Mouse (Mus musculus) intestine, embryonic 14.5 days (tissue): Measurements from ENCODE around the gene Hdgfl3. TPM values are rescaled to one million over a fixed set of nuclear protein-coding genes. Genes with fewer than 3 reads are reported as not detected.

Experiments
- ATAC-seq: fragments of 200-750 bp; cut with Nextera tagmentation; replicated peaks from 2 replicates; pipeline ENCODE4 v1.8.0; 2017; ENCODE audit warnings: low read depth, moderate number of reproducible peaks, moderate TSS enrichment, moderate library complexity; ENCODE audit not compliant: low FRiP score, low TSS enrichment
- DNase-seq: peaks from one replicate; pipeline ENCODE4 v3.0.0-alpha.2; 2018; ENCODE audit warnings: low spot score
- H3K27ac ChIP-seq: fragments of 300-500 bp; sonication (generic); 2 replicates; pipeline ENCODE4 v1.5.1; 2014; ENCODE audit warnings: low read depth, mild to moderate bottlenecking, control low read depth
- H3K27me3 ChIP-seq: fragments of 300-500 bp; sonication (generic); replicated peaks from 2 replicates; pipeline ENCODE4 v1.6.1; 2014; ENCODE audit warnings: low read length, control low read depth; ENCODE audit not compliant: control insufficient read depth, insufficient read depth
- H3K36me3 ChIP-seq: fragments of 300-500 bp; sonication (generic); 2 replicates; pipeline ENCODE4 v1.6.1; 2014; ENCODE audit warnings: low read length, control low read depth; ENCODE audit not compliant: control insufficient read depth, insufficient read depth
- H3K4me1 ChIP-seq: fragments of 300-500 bp; sonication (generic); replicated peaks from 2 replicates; pipeline ENCODE4 v1.6.1; 2014; ENCODE audit warnings: low read length, control low read depth, mixed read lengths; ENCODE audit not compliant: control insufficient read depth, insufficient read depth
- H3K4me2 ChIP-seq: fragments of 300-500 bp; sonication (generic); 2 replicates; pipeline ENCODE4 v1.6.1; 2014; ENCODE audit warnings: low read length
- H3K4me3 ChIP-seq: fragments of 300-500 bp; sonication (generic); 2 replicates; pipeline ENCODE4 v1.5.1; 2014; ENCODE audit warnings: low read depth, low read length, control low read depth, mixed read lengths
- H3K9ac ChIP-seq: fragments of 300-500 bp; sonication (generic); 2 replicates; pipeline ENCODE4 v1.6.1; 2014; ENCODE audit warnings: mild to moderate bottlenecking, low read length
- H3K9me3 ChIP-seq: fragments of 300-500 bp; sonication (generic); 2 replicates; pipeline ENCODE4 v1.6.1; 2016; ENCODE audit warnings: low read length, control low read depth; ENCODE audit not compliant: control insufficient read depth
- WGBS: fragments of 180-500 bp; shearing (Covaris S2); extraction: QIAGEN DNeasy Blood & Tissue Kit; methylation state at CpG from one replicate; pipeline ENCODE4 v1.1.7; 2014; 5-methylcytosine and 5-hydroxymethylcytosine counted together
- polyA plus RNA-seq: library from polyadenylated mRNA; unstranded; fragments of >200 nt; fragmentation: Nextera tagmentation; extraction: Ambion mirVana; gene quantifications from 2 replicates; pipeline ENCODE4 v1.2.1, GENCODE M21; 2014

The Hdgfl3 gene
- polyA plus RNA-seq, result 17.5 and 19.1 TPM in 2 replicates

DNA sequence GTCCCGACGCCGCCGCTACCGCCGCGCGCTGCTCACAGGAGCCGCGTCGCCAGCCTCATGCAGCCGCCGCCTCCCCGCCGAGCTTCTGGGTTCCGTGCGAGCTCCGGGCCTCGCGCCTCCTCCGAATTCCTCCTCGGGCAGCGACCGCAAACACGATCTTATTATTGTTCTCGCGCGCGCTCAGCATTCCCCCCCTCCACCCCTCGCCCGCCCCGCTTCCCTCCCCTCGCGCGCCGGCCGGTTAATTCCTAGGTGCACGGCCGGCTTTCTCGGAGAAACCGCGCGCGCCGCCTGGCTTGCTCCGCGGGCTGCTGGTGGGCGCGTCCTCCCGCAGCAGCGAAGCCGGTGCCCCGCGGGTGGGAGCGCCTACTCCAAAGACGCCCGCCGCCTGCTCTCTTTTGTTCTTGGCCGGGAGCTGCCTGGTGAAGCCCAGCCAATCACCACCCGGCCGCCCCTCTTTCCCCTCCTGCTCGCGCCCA, at the start of gene Hdgfl3:
TSS of gene Hdgfl3 (minus strand) at position 207 of the 479 bp plus-strand sequence.
- H3K4me3 ChIP-seq, result peak within 1 kb of the TSS; percentile 72
- 1% methylated on average over 50 of the region's 63 CpGs for WGBS
- peak within 1 kb of the TSS; percentile 92 for H3K27ac ChIP-seq
- ATAC-seq (peak; percentile 80), DNase-seq (peak; percentile 87)
- H3K9ac ChIP-seq, result peak within 1 kb of the TSS; percentile 86
- H3K4me1 ChIP-seq, result peaks cover 9% of the 10 kb centered on the region
- H3K9me3 ChIP-seq, result no peaks in the 10 kb centered on the region
- H3K27me3 ChIP-seq, result no peaks in the 10 kb centered on the region; the same call in 1 of the 2 replicates
- H3K36me3 ChIP-seq, result no peaks in the 10 kb centered on the region
- peak within 1 kb of the TSS; percentile 57 for H3K4me2 ChIP-seq

DNA sequence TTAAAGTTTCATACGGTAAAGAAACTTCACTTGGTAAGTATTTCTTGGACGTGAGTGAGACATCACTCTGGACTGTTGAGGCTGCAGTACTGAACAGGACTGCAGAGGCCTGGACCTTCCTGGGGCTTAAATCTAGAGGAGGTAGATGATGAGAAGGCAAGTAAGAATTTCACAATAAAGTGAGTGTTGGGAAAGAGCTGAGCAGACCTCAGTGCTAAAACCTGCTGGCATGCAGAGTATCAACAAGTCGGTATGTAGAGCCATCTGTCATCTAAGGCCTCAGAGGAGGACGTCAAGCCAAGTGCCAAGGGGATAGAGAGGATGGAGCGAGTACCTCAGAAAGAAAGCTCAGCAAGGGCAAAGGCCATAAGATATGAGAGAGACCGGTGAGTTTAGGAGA, 49.4 kb upstream of the Hdgfl3 start:
- H3K4me2 ChIP-seq, result no peak overlapping the region
- WGBS, result 61% methylated on average over 6 of the region's 6 CpGs
- DNase-seq (no peak), ATAC-seq (no peak)
- no peaks in the 10 kb centered on the region for H3K4me1 ChIP-seq
- no peak overlapping the region for H3K4me3 ChIP-seq
- peaks cover 6% of the 10 kb centered on the region; the same call in 1 of the 2 replicates for H3K27me3 ChIP-seq
- no peak overlapping the region for H3K27ac ChIP-seq
- no peaks in the 10 kb centered on the region for H3K9me3 ChIP-seq
- H3K9ac ChIP-seq, result no peak overlapping the region
- H3K36me3 ChIP-seq, result no peaks in the 10 kb centered on the region

DNA sequence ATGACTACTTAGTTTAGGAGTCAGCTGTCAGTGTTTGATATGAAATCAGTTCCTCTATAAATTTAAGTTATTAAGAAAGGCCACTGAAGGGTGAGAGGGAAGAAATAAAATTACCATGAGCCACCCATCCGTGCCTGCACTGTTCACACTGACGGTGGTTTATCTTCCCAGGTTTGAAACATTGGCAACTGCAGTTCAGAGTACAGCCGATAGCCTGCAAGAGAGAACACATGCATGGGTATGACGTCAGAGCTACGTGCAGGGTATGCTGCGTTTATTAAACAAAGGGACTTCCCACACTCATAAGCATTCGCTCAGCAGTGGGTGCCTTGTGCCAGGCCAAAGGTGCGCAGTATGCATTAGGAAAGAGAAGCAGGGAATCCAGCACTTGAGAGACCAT, 44.0 kb upstream of the Hdgfl3 start:
- no peak for ATAC-seq
- no peak for DNase-seq

DNA sequence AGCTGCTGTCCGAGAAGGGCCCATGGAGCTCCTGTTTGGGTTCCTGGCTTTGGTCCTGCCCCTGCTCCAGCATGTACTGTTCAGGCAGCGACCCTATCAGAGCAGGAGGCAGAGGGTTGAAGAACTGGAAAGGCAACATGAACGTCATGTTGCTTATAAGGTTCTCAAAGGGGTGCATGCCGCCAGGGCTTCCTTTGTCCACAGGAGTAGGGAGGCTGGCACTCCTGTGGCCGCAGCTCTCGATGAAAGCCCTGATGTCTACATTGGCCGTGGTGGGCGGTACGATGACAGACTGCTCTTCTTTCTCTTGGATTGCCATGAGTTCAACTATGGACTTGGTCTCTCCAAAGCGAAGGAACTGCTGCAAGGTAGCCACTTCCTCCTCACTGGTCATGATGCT, 40.3 kb upstream of the Hdgfl3 start:
- no peak overlapping the region for H3K4me2 ChIP-seq
- ATAC-seq, result no peak
- no peaks in the 10 kb centered on the region for H3K36me3 ChIP-seq
- WGBS, result 92% methylated on average over 10 of the region's 10 CpGs
- no peaks in the 10 kb centered on the region for H3K9me3 ChIP-seq
- no peak overlapping the region for H3K27ac ChIP-seq
- H3K4me1 ChIP-seq, result no peaks in the 10 kb centered on the region
- H3K4me3 ChIP-seq, result no peak overlapping the region
- no peaks in the 10 kb centered on the region for H3K27me3 ChIP-seq
- H3K9ac ChIP-seq, result no peak overlapping the region
- DNase-seq, result no peak

More for the DNA sequence above, 44.0 kb upstream of the Hdgfl3 start:
- Histone ChIP-seq H3K36me3 (no peaks in the 10 kb centered on the region), H3K4me2 (no peak overlapping the region), H3K9ac (no peak overlapping the region), H3K4me3 (no peak overlapping the region), H3K27me3 (no peaks in the 10 kb centered on the region), H3K9me3 (no peaks in the 10 kb centered on the region), H3K4me1 (no peaks in the 10 kb centered on the region), H3K27ac (no peak overlapping the region)
- WGBS, result 52% methylated on average over 8 of the region's 8 CpGs

DNA sequence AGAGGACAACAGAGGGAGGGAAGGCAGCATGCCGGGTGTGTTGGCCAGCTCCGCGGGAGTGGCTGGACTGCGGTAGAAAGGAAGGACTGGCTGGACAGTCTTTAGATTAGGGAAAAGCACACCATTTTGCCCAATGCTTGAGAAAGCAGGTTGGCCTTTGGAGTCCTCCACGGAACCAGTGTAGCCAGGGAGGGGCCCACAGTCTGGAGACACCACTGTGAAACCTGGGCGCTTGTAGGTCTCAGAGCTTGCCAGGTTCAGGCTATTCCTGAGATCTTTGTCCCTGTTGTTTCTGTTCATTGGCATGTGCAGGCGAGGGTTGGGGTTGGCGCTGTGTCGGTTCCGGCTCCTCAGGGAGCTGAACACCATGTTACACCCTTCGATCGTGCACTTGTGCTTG, 39.7 kb upstream of the Hdgfl3 start:
- no peak overlapping the region for H3K27ac ChIP-seq
- no peaks in the 10 kb centered on the region for H3K4me1 ChIP-seq
- H3K36me3 ChIP-seq, result no peaks in the 10 kb centered on the region
- no peak overlapping the region for H3K9ac ChIP-seq
- no peak for ATAC-seq
- no peak overlapping the region for H3K4me3 ChIP-seq
- H3K27me3 ChIP-seq, result no peaks in the 10 kb centered on the region
- H3K9me3 ChIP-seq, result no peaks in the 10 kb centered on the region
- no peak for DNase-seq
- WGBS, result 93% methylated on average over 12 of the region's 12 CpGs
- H3K4me2 ChIP-seq, result no peak overlapping the region

DNA sequence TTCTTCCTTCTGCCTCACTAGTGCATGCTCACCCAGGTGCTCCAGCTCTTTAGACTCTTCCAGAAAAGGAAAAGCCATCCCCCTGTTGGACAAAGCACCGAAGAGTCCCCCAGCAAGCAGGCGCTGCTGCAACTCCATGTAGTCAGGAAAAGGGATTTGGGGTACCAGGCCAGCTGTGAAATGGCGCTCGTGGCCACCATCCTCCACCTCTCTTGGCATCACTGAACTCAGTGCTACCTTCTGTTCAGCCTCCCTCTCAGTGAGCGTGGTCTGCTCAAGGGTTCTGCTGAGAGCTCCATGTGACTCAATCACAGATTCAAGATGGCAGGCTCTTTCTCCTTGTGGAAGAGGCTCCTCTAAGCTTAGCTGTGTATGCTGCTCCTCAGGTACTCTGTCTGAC, 39.1 kb upstream of the Hdgfl3 start:
- no peak overlapping the region for H3K9ac ChIP-seq
- DNase-seq, result no peak
- 93% methylated on average over 5 of the region's 5 CpGs for WGBS
- no peaks in the 10 kb centered on the region for H3K4me1 ChIP-seq
- H3K27me3 ChIP-seq, result no peaks in the 10 kb centered on the region
- no peak for ATAC-seq
- no peaks in the 10 kb centered on the region for H3K9me3 ChIP-seq
- H3K4me2 ChIP-seq, result no peak overlapping the region
- H3K4me3 ChIP-seq, result no peak overlapping the region
- no peak overlapping the region for H3K27ac ChIP-seq
- H3K36me3 ChIP-seq, result no peaks in the 10 kb centered on the region

DNA sequence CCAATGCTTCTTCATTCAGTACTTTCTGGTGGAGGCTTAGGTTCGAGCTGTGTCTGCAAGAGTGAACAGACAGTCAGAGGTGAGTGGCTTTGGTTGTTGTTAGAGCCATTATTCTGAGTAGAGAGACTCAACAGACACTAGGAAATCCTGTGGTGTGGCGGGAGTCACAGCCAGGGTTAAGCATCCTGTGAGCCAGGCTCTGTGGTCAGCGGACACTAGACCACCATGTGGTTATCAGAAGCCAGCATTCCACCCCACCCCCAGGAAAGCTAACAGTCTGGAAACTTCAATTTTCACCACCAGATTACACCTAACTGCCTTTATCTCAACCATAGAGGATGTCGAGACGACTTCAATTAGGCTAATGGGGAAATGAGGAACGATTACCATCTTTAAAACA, 34.7 kb upstream of the Hdgfl3 start:
- Histone ChIP-seq H3K4me3 (no peak overlapping the region), H3K27ac (no peak overlapping the region), H3K4me2 (no peak overlapping the region), H3K9me3 (no peaks in the 10 kb centered on the region), H3K27me3 (no peaks in the 10 kb centered on the region), H3K36me3 (no peaks in the 10 kb centered on the region), H3K4me1 (no peaks in the 10 kb centered on the region), H3K9ac (no peak overlapping the region)
- ATAC-seq, result no peak
- no peak for DNase-seq
- WGBS, result 85% methylated on average over 6 of the region's 6 CpGs

DNA sequence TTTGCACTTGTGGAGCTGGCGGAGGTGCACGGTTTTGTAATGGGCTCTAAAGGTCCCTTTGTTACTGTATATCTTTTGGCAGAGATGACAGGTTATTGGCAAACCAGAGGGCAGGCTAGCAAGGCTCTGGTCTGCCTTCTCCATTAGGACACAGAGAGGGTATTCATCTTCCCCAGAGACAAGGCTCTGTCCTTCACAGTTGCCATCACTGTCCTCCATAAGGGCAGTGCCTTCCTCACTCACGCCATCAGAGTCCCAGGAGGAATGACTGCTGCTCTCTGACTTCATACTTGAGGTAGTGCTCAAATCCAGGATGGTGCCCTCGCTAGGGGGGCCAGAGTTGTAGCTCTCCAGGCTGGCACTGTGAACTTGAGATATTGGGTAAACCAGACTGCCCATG, 34.2 kb upstream of the Hdgfl3 start:
- no peak overlapping the region for H3K9ac ChIP-seq
- no peak overlapping the region for H3K4me2 ChIP-seq
- no peaks in the 10 kb centered on the region for H3K9me3 ChIP-seq
- H3K4me1 ChIP-seq, result no peaks in the 10 kb centered on the region
- no peak overlapping the region for H3K4me3 ChIP-seq
- H3K36me3 ChIP-seq, result no peaks in the 10 kb centered on the region
- ATAC-seq (no peak), DNase-seq (peak; percentile 45)
- WGBS, result 82% methylated on average over 4 of the region's 4 CpGs
- no peak overlapping the region for H3K27ac ChIP-seq
- no peaks in the 10 kb centered on the region for H3K27me3 ChIP-seq

DNA sequence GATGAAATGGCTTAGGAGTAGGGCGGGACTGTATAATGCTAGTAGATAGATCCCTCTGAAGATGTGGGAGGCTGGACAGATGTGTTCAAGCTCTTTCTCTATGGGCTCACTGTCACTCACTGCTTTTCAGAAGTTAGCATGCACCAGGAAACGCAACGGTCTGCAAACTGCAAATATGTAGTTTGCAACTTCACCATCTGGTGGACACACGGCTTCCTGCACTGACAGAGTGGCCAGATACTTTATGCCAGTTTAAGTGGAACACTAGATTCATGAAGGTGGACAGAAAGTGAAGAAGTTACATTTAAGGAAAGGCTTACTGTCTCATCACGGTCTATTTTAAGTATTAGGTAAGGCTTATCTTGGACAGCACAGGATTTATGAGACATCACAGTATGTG, 31.9 kb upstream of the Hdgfl3 start:
- DNase-seq (peak; percentile 27), ATAC-seq (no peak)
- Histone ChIP-seq H3K4me3 (no peak overlapping the region), H3K27ac (no peak overlapping the region), H3K4me2 (no peak overlapping the region), H3K9ac (no peak overlapping the region), H3K27me3 (no peaks in the 10 kb centered on the region), H3K36me3 (no peaks in the 10 kb centered on the region), H3K9me3 (no peaks in the 10 kb centered on the region), H3K4me1 (no peaks in the 10 kb centered on the region)
- 79% methylated on average over 5 of the region's 5 CpGs for WGBS
